Mouse (Mus musculus) erythroblast, embryonic 14.5 days (primary cell): Measurements from ENCODE around the gene Nol7.

Source experiments
- GATA1 ChIP-seq: IDR thresholded peaks from 2 replicates; pipeline ENCODE4 v1.6.1; 2012; ENCODE audit warnings: low read length, inconsistent platforms, mixed read lengths
- TAL1 ChIP-seq: IDR thresholded peaks from 3 replicates; pipeline ENCODE4 v1.6.1; 2012; ENCODE audit warnings: low read length, inconsistent platforms, mixed read lengths

- TF ChIP-seq TAL1 (no peak), GATA1 (no peak)
Measured at GRCm38 (mm10) chr13:43443706-43444105, 45.5 kb downstream of the Nol7 start.
